Mouse (Mus musculus): Measurements from ENCODE around the gene Taf3.

The Taf3 gene

DNA sequence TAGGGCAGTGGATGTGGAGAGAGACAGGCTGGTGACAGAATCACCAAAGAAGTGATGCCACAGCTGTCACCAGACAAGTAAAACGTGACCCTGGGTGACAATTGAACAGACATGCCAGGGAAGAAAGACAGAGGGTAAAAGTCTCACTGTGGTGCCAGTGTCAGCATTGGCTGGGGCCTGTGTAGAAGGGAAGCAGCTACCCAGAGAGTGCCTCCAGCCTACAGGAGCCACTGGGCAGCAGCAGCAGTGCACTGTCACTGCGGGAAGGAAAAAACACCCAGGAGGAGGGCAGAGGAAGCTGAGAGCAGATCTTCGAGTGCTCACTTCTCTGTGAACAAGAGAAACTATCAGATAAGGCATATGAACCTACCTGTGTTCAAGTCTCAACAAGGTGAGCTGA is 86.7 kb downstream of the Taf3 start:
- in situ Hi-C loops (cut with MboI, MseI), result no loop called here

DNA sequence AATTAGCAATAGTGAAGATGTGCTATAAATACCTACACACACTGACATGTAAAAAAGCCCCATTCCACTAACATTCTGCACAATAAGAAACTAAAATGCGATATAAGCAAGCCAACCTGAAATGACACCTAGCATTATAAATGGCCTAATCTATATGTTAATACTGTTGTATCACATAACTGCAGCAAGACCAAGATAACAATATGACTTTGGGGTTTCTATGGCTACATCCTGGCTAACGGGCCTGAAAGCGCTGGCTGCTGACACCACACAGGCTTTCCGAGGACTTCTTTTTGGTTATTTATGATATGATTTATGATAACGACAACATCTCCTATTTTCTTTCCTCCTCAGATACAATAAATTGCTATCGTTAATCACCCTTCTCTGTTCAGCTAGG is 90.4 kb downstream of the Taf3 start:
- in situ Hi-C loops (cut with MboI, MseI), result no loop called here

GRCm38 (mm10) chr2:9956546-9956945 is 91.8 kb downstream of the Taf3 start:
- in situ Hi-C loops (cut with MboI, MseI), result no loop called here

DNA sequence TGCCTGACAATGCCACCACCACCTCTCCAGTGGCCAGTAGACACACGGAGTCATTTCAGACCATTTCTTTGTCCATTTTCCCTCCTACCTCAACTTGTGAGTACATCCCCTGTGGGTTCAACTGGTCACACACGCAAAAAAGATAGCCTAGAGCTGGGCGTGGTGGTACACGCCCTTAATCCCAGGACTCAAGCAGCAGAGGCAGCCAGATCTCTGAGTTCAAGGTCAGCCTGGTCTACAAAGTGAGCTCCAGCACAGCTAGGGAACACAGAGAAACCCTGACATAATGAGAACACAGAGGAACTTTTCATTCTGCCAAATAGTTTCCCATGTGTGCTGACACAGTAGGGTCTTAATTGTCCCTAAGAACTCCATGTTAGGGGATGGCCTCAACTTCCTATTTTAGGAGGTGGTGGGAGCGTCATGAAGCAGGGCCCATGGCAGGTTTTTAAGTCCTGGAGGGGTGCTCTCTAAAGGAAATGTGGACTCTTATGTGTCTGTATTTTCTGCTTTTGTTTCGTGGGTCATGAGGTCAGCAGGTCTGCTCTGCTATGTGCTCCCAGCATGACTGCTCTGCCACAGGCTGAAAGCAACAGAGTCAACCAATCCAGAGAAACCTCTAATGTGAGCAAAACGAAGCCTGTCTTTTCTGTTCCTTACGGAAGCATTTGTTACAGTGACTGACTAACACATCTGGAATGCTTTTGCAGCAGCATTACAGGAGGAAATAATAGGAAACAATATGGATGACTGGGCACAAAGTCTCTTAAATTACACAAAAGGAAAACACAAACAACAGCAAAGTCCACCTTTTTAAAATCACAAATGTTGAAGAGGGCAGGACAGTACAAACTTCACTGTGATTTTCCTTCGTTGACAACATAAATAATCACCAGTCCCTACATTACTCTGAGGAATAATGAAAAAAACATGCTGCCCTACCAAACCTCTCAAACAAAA is 92.5 kb downstream of the Taf3 start:
- in situ Hi-C loops (cut with MboI, MseI), result no loop called here

- in situ Hi-C loops (cut with MboI, MseI), result no loop called here
Measured at GRCm38 (mm10) chr2:9946739-9947138, 101.7 kb downstream of the Taf3 start.

GRCm38 (mm10) chr2:9945611-9946010 is 102.8 kb downstream of the Taf3 start:
- in situ Hi-C loops (cut with MboI, MseI), result no loop called here

DNA sequence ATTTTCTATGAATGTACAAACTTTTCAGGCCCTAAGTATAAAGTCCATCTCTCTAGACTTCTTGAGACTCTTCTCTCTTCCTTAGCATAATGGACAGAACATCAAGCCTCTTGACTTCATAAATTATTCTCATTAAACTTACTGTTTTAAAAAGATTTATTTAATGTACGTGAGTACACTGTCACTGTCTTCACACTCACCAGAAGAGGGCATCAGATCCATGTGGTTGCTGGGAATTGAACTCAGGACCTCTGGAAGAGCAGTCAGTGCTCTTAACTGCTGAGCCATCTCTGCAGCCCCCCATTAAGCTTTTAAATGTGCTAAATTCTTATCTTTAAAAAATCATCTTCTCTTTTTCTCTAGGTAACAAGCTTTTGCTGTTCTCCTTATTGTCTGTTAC is 105.4 kb downstream of the Taf3 start:
- in situ Hi-C loops (cut with MboI, MseI), result no loop called here

DNA sequence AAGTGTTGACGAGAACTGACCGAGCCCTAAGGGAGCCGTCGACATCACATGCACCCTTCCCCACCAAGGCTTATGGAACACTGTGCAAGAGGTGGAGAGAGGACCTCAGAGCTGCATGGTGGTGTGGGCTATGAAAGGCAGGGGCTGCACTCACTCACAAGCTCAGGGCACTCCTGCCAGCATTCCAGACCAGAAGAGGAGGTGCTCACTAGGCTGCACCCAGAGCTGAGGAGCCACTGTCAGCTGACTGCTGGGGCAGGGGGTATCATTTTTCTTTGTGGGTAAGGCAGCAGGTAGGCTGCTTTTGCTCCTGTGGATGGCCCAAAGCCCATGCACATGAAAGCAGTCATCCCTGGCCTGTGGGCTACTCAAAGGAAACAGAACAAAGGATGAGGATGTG is 109.1 kb downstream of the Taf3 start:
- in situ Hi-C loops (cut with MboI, MseI), result no loop called here

GRCm38 (mm10) chr2:9935965-9936364 is 112.4 kb downstream of the Taf3 start:
- in situ Hi-C loops (cut with MboI, MseI), result no loop called here

DNA sequence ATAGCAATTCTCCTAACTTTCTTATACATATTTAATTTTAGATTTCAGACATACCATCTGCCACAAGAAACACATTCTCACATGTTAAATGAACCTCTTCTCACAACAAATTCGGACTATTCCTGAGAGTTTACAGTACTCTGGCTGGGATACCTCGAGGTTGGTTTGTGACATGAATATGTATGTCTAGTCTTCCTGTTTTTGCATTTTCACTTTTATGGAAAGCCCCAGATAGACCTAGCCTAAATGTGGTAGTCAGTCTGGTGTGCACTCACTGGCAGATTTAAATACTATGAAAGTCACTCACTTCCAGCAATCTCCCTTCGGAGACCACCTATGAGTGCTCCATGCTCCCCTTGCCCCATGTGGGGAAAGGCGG is 121.5 kb downstream of the Taf3 start:
- in situ Hi-C loops (cut with MboI, MseI), result no loop called here

DNA sequence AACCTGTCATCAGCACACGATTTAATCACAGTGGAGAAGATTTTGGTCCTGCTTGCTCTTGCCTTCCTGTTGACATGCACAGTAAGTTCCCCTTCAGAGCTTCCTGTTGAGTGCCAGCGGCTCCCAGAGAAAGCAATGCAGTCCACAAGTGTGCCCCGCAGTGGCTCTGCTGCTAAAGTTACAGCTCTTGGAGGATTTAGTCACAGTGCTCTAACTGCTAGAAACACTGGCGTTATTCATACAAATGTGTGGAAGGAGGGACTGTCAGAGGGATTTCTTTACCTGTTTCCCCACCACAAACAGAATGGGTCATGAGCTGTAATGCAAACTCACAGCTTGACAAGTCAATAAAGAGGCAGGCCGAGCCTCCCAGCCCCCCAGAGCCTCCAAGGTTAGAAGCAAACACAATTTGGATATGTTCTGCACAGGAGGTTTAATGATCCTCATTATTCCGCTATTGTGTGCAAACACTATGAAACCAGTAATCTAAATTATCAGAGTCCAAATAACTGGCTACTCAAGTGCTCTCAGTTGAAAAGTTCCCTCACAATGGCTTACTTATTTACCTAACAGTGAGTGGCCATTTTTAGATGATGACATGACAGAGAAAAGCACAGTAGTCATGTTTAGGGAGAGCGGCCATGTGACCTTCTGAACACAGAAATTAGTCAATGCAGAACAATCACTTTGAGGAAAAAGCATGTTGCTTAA is 122.0 kb downstream of the Taf3 start:
- in situ Hi-C loops (cut with MboI, MseI), result no loop called here

DNA sequence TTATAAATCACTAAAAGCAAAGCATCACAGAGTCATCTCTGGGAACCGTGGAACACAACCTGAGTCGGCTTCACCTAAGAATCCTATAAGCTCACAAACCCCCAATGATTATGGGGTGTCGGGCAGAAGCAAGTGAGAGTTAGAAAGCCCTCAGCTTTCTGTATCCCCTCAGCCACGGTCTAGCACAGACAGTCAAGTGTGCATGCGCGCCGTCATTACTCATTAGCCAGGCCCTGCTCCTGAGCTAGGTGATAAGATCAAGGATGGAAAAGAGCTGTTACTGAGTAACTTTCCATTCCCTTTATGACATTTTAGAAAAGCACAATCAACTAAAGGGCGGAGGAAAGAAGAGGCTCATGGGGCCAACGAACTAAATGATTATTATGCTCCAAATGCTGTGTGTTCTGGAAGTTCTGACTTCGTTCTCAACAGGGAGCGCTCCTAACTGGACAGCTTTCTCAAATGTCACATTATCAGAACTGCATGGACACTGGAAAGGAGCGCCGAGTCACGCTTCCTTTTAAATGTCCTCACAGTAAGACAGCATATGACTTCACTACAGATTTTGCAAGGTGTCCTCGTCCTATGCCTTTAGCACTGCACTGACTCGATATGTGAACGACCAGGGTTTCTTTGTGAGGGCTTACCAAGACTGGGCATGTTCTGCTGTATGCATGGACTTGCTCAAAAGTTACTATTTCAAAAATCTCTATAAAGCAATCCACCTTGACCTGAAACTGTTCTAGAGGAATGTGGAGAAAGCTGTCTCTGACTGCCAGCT is 129.5 kb downstream of the Taf3 start:
- in situ Hi-C loops (cut with MboI, MseI), result loop anchor here in 1 of 2 experiments (25.0 kb wide), 1 partner anchor 1232 kb away; no protein-coding TSS in a partner anchor

GRCm38 (mm10) chr2:9917602-9918001 is 130.8 kb downstream of the Taf3 start:
- in situ Hi-C loops (cut with MboI, MseI), result loop anchor here in 1 of 2 experiments (25.0 kb wide), 1 partner anchor 1230 kb away; no protein-coding TSS in a partner anchor

DNA sequence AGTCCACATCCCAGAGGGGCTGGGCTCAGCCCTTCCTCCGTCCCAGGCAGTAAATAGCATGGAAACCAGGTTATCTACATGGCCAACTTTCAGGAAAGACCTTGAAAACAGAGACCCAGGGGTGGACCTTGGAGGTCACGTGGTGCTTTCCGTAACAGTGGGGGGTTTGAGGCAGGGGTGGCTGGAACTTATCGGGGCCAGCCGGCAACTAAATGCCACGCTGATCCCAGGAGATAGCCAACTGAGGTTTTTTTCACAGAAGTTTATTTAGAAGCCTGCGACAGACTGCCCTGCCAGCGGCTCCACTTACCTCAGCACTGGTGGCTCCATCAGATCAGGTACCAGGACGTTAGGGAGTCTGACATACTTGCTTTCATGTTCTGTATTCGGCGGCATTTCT is 142.4 kb downstream of the Taf3 start:
- in situ Hi-C loops (cut with MboI, MseI), result loop anchor here (10.0 to 25.0 kb wide), 2 partner anchors 1219 to 1231 kb away; no protein-coding TSS in a partner anchor

GRCm38 (mm10) chr2:9903854-9904560 is 144.4 kb downstream of the Taf3 start:
- in situ Hi-C loops (cut with MboI, MseI), result loop anchor here (10.0 to 25.0 kb wide), 2 partner anchors 1217 to 1229 kb away; no protein-coding TSS in a partner anchor

GRCm38 (mm10) chr2:9897846-9898245 is 150.6 kb downstream of the Taf3 start:
- in situ Hi-C loops (cut with MboI, MseI), result no loop called here

DNA sequence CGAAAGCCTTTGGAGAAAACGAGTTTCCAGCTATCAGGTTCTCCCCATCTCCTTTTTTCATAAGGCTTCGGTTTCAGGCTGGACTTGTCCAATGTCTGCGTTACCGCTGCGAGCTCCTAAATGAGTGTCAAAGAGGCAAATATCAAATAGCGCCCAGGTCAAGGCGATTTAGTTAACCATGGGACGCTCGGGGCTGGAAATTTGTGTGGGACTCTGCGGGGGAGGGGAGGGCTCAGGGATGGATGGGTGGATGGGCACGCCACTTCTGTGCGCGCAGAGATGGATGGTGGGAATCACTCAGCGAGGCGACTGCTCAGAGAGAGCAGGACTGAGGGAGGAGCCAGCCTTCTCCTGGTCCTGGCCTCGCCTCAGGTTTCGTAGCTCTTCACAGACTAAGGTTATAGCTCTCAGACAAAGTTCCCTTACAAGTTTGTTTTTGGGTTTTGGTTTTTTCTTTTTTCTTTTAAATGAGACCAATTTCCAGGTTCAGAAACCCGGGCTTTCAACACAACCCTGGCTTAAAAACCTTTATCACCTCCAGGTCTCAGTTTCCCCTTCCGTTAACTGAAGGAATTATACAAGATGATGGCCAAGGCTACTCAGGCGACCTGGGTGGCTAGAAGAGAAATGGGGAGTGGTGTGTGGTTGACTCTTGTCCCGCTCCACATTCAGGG is 152.2 kb downstream of the Taf3 start:
- in situ Hi-C loops (cut with MboI, MseI), result no loop called here

DNA sequence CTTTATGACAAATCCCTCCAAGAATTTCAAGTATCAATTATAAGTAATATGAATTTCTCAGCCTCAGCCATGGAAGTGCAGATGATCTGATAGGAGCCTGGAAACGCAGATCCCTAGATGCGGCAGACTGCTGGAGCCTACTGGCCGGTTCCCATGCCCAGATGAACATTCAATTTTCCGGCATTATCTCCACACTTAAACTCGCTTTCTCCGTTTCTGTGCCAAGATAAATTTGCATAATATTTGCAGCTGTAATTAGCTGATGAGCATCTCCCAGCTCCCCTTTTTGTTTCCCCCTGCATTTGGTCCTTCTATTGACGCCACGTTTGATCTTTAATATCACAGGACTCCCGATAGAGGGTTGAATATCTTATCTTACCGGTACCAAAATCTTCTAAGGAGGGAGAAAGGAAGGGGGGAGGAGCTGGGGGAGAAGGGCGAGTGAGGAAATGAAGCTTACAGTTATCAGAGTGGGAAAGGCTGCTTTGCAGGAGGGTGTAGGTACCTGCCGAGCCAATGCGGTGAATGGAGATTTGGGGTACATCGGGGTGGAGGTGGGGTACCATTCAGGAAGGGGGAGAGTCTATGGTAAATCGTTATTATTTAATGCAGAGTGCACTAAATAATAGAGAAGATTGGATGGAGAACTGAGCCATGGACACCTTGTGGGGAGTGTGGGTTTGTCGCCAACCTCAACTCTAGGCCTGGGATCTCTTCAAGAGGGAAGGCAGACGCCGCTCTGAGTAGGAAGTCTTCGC is 153.4 kb downstream of the Taf3 start:
- in situ Hi-C loops (cut with MboI, MseI), result no loop called here

GRCm38 (mm10) chr2:9893272-9893953 is 155.0 kb downstream of the Taf3 start:
- in situ Hi-C loops (cut with MboI, MseI), result no loop called here
